Mouse (Mus musculus): ENCODE measurements at regions not wholly inside any gene's neighbourhood (a gene's known extent, or its start where the extent isn't known, plus 50 kb on each side); places are given as distances from the start of the nearest gene placed in this dataset.
A peak's percentile ranks its signal among the peaks of the same experiment; 100 is the strongest.

DNA sequence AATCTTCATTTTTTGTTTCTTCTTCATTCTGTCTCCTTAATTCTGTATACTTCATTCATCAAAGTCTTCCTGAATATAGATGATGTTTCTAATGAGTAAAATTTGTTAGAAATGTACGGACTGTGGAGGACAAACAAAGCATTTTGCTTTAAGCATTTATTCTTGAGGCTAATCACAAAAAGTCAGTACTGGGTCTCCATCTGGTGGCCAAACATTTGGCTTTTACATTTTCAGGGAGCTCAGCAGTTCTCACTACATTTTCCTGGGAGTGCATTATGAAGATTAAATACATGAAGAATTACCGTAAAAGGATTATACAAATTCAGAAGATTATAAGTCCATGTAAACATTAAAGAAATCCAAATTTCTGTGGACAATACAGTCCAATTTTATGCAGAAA is 123.6 kb upstream of the Apob start:
- ATAC-seq: no peak
- no peak overlapping the region for H3K9ac ChIP-seq
- H3K27ac ChIP-seq: no peak overlapping the region
- H3K9me3 ChIP-seq: no peaks in the 10 kb centered on the region
- H3K27me3 ChIP-seq (replicated peaks): no peaks in the 10 kb centered on the region
- no peaks in the 10 kb centered on the region for H3K36me3 ChIP-seq
- H3K4me1 ChIP-seq (replicated peaks): no peaks in the 10 kb centered on the region
- no peak overlapping the region for H3K4me3 ChIP-seq (replicated peaks)
- WGBS: 48% methylated on average over 2 of the region's 2 CpGs
- no peak overlapping the region for H3K4me2 ChIP-seq (replicated peaks)

DNA sequence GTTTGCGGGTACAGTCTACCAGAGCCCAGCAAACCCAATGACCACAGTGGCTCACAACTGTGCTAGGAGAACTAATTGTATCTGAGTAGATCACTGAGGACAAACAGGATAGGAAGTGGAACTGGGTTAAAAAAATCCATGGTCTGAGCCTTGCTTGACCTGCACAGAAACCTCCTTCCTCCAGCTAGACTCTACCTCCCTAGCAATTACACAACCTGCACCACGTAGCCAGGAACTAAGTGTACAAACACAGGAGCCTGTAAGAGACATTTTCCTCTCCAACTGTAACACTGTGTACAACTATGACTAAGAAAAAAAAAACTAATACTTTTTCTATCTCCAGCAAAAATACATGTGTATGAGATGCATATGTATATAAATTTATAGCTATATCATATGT is 121.8 kb upstream of the Apob start:
- Histone ChIP-seq H3K9ac (no peak overlapping the region), H3K27ac (no peak overlapping the region), H3K4me3 (replicated peaks) (no peak overlapping the region), H3K36me3 (no peaks in the 10 kb centered on the region), H3K9me3 (no peaks in the 10 kb centered on the region), H3K27me3 (replicated peaks) (no peaks in the 10 kb centered on the region), H3K4me1 (replicated peaks) (no peaks in the 10 kb centered on the region), H3K4me2 (replicated peaks) (no peak overlapping the region)
- WGBS: 83% methylated on average over 2 of the region's 2 CpGs
- ATAC-seq: no peak

DNA sequence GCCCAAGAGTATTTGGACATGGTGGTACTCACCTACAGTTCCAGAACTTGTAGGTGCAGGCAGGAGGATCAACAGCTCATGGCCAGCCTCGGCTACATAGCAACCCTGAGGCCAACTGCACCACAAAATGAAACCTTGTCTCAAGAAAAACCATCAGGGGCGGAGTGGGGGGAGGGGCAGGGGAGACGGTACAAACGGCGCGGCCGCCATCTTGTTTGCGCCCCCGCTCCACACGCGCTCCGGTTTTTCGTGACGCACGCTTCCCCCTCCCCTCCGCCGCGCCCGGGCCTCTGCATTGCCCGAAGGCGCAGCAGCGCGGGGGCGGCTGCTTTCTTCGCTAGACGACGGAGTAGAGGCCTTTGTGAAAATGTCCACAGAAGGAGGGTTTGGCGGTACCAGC is 117.9 kb upstream of the Apob start:
- Histone ChIP-seq H3K27ac (no peak overlapping the region), H3K4me1 (replicated peaks) (no peaks in the 10 kb centered on the region), H3K9ac (no peak overlapping the region), H3K4me3 (replicated peaks) (no peak overlapping the region), H3K36me3 (no peaks in the 10 kb centered on the region), H3K9me3 (no peaks in the 10 kb centered on the region), H3K27me3 (replicated peaks) (no peaks in the 10 kb centered on the region), H3K4me2 (replicated peaks) (no peak overlapping the region)
- ATAC-seq: no peak
- WGBS: 90% methylated on average over 28 of the region's 28 CpGs

DNA sequence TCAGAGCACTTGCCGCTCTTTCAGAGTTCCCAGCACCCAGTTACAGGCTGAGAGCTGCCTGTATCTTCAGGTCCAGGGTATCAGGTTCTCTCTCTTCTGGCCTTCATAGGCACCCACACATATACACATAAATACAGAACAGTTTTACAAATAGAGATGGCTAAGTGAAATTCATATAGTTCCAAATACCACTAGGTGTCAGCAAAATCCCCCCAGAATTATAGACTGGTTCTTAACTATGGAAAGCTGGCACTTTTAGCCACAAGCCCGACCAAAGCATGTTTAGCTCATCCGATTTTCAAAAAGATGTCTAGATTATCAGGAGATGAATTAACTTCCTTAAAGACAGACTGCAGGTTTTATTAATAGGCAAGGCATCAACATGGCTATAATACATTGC is 107.4 kb upstream of the Apob start:
- no peaks in the 10 kb centered on the region for H3K4me1 ChIP-seq (replicated peaks)
- H3K4me2 ChIP-seq (replicated peaks): no peak overlapping the region
- WGBS: 53% methylated on average over 3 of the region's 3 CpGs
- no peak for ATAC-seq
- H3K36me3 ChIP-seq: no peaks in the 10 kb centered on the region
- H3K27me3 ChIP-seq (replicated peaks): no peaks in the 10 kb centered on the region
- H3K27ac ChIP-seq: no peak overlapping the region
- H3K4me3 ChIP-seq (replicated peaks): no peak overlapping the region
- no peak overlapping the region for H3K9ac ChIP-seq
- no peaks in the 10 kb centered on the region for H3K9me3 ChIP-seq

DNA sequence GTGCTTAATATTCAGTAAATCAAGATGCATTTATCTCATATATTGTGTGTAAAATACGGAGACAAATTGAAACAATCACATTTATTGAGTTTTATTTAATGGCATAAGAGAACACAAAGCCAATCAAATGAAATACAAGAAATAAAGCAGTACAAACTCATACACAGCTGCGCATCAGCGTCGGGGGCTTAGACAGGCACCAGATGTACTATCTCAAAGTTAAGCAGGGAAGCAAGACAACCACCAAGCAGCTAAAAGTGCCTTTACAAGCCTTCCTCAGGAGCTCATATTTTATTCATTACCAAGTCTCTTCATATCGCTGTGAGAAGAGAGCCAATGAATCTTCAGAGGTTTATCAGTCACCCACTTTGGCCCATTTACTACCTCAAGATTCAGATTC is 107.0 kb upstream of the Apob start:
- ATAC-seq: no peak
- H3K27me3 ChIP-seq (replicated peaks): no peaks in the 10 kb centered on the region
- H3K27ac ChIP-seq: no peak overlapping the region
- H3K36me3 ChIP-seq: no peaks in the 10 kb centered on the region
- no peaks in the 10 kb centered on the region for H3K9me3 ChIP-seq
- 54% methylated on average over 5 of the region's 5 CpGs for WGBS
- no peak overlapping the region for H3K4me2 ChIP-seq (replicated peaks)
- no peak overlapping the region for H3K4me3 ChIP-seq (replicated peaks)
- no peaks in the 10 kb centered on the region for H3K4me1 ChIP-seq (replicated peaks)
- no peak overlapping the region for H3K9ac ChIP-seq

DNA sequence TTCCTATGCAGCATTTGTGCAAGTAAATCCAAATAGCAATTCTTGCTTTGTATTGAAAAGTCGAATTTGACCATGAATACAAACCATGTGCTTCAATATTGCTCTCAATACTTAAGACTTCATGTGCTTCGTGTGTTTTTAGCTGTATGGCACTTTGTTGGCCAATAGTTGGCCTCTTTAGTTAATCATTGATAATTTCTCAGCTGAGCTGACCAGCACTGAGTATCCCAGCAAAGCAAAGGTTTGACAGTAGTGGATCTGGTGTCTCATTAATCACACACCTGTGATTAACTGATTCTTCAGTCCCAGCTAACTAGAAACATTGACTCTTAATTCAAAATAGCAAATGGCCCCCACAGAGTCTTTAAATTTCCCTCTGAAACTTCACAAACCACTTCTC is 102.0 kb upstream of the Apob start:
- Histone ChIP-seq H3K4me2 (replicated peaks) (no peak overlapping the region), H3K27ac (no peak overlapping the region), H3K36me3 (no peaks in the 10 kb centered on the region), H3K9me3 (no peaks in the 10 kb centered on the region), H3K4me3 (replicated peaks) (no peak overlapping the region), H3K9ac (no peak overlapping the region), H3K27me3 (replicated peaks) (no peaks in the 10 kb centered on the region), H3K4me1 (replicated peaks) (no peaks in the 10 kb centered on the region)
- ATAC-seq: no peak
- WGBS: 51% methylated on average over 2 of the region's 2 CpGs

DNA sequence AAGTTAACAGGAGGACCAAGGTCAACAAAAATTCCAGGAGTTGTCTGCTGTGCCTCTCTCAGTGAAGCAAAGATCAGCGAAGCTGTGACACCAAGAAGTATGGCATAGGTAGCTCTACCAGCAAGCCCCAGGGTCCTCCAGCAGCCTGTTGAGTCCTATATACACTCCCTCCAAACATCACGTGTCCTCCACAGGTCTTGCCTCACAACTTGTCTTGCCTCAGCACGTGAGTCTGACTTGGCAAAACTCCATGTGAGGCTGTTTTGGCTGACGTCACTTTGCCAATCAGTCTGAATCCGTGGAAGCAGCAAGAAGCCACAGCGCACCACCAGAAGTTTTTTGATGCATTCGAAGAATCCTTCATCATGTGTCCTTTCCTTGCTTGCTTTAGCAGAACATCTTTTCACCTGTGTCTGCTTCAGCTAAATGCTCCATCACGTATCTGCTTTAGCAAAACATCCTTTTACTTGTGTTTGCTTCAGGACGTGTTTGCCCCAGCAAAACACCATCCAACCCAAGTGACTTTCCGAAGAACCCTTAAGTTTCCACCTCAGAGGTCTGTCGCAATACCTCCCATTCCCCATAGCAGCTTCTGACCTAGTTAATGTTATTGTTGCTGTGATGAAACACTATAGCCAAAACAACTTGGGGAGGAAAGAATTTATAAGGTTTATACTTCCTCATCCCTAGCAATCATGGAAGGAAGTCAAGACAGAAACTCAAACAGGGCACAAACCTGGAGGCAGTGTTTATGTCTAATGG is 101.0 kb upstream of the Apob start:
- H3K9me3 ChIP-seq: no peaks in the 10 kb centered on the region
- 84% methylated on average over 11 of the region's 11 CpGs for WGBS
- no peak overlapping the region for H3K4me3 ChIP-seq (replicated peaks)

DNA sequence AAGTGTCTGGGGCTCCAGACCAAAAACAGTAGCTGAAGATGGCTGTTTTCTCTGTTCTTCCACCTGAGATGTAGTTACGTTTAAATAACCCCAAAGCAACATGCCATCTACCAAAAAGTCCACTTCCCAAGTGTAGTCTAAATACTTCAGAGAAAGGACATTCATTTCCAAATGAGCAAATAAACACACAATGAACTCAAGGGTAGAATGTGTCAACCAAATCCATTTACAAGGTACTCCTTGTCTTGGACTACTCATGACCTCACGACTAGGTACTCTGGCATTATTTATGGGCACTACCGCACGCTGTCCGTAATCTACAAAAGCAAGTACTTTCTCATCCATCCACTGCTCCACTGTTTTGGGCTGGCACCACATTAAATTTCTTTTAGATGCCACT is 98.7 kb upstream of the Apob start:
- H3K27me3 ChIP-seq (replicated peaks): no peaks in the 10 kb centered on the region
- 76% methylated on average over 5 of the region's 5 CpGs for WGBS
- no peak for ATAC-seq
- H3K4me1 ChIP-seq (replicated peaks): no peaks in the 10 kb centered on the region
- H3K36me3 ChIP-seq: no peaks in the 10 kb centered on the region
- no peak overlapping the region for H3K4me3 ChIP-seq (replicated peaks)
- no peak overlapping the region for H3K9ac ChIP-seq
- H3K9me3 ChIP-seq: no peaks in the 10 kb centered on the region
- no peak overlapping the region for H3K27ac ChIP-seq
- H3K4me2 ChIP-seq (replicated peaks): no peak overlapping the region

More for the DNA sequence above, 101.0 kb upstream of the Apob start:
- no peak overlapping the region for H3K27ac ChIP-seq
- H3K36me3 ChIP-seq: no peaks in the 10 kb centered on the region
- no peaks in the 10 kb centered on the region for H3K4me1 ChIP-seq (replicated peaks)
- H3K9ac ChIP-seq: no peak overlapping the region
- H3K4me2 ChIP-seq (replicated peaks): no peak overlapping the region
- H3K27me3 ChIP-seq (replicated peaks): no peaks in the 10 kb centered on the region
- ATAC-seq: no peak

DNA sequence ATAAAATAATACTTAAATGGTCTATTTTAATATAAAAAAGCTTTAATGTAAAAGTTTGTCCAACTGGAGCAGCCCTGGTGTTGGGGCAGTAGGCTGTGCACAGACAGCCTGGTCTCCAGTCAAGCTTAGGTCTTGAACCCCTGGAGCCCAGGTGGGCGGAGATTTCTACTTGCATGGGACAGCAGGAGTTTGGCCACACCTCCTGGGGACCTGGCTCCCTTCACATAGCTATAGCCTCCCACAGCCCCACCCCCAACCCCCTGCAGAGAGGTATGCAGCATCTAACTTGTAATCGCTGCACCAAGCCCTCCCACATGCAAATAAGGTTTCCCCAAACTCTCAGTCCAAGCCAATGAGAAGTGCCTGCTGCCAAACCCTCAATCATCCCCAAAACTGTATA is 81.3 kb upstream of the Apob start:
- Histone ChIP-seq H3K4me3 (replicated peaks) (no peak overlapping the region), H3K4me1 (replicated peaks) (no peaks in the 10 kb centered on the region), H3K9me3 (no peaks in the 10 kb centered on the region), H3K27ac (no peak overlapping the region), H3K9ac (no peak overlapping the region), H3K4me2 (replicated peaks) (no peak overlapping the region), H3K27me3 (replicated peaks) (no peaks in the 10 kb centered on the region), H3K36me3 (no peaks in the 10 kb centered on the region)
- 56% methylated on average over 2 of the region's 2 CpGs for WGBS
- no peak for ATAC-seq

DNA sequence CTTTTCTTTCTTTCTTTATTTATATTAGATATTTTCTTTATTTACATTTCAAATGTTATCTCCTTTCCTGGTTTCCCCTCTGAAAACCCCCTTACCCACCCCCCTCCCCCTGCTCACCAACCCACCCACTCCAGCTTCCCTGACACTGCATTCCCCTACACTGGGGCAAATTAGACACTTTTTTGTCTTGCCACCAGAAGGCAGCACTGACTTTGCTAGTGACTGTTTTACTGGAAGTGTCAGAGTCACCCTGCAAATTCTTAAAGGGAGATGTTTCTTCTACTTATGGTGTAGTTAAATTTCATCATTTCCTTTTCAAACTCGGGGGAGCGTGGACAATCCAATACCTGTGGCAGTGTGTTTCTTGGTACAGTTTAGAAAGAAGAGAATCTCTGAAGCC is 72.1 kb upstream of the Apob start:
- no peak overlapping the region for H3K9ac ChIP-seq
- 81% methylated on average over 2 of the region's 2 CpGs for WGBS
- H3K27me3 ChIP-seq (replicated peaks): no peaks in the 10 kb centered on the region
- no peaks in the 10 kb centered on the region for H3K36me3 ChIP-seq
- no peak overlapping the region for H3K4me2 ChIP-seq (replicated peaks)
- H3K4me1 ChIP-seq (replicated peaks): no peaks in the 10 kb centered on the region; the same call in 1 of the 2 replicates
- no peak overlapping the region for H3K27ac ChIP-seq
- no peaks in the 10 kb centered on the region for H3K9me3 ChIP-seq
- no peak overlapping the region for H3K4me3 ChIP-seq (replicated peaks)
- ATAC-seq: peak; percentile 65; the same call in 1 of the 2 replicates

DNA sequence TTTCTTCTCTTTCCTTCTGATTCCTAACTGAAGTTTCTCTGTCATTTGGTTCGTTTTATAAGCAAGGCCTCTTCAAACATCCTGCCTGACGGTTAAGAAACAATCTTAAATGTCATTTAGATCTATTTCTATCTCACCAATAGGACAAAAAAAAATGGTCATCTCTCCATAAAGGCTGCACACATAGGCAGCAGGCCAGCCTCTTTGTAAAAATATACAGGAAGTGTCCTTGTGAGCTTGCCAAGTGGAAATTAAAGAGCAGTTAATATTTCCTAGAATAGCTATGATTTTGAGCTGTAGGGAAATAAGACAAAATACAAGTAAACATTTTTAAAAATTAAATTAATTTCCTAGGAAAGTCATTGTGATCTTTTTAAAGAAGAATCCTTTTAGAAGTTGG is 70.6 kb upstream of the Apob start:
- H3K4me1 ChIP-seq (replicated peaks): no peaks in the 10 kb centered on the region; the same call in 1 of the 2 replicates
- H3K9ac ChIP-seq: no peak overlapping the region
- H3K4me2 ChIP-seq (replicated peaks): no peak overlapping the region
- H3K9me3 ChIP-seq: no peaks in the 10 kb centered on the region
- no peak for ATAC-seq
- WGBS: 46% methylated on average over 2 of the region's 2 CpGs
- H3K4me3 ChIP-seq (replicated peaks): no peak overlapping the region
- H3K36me3 ChIP-seq: no peaks in the 10 kb centered on the region
- no peak overlapping the region for H3K27ac ChIP-seq
- no peaks in the 10 kb centered on the region for H3K27me3 ChIP-seq (replicated peaks)

DNA sequence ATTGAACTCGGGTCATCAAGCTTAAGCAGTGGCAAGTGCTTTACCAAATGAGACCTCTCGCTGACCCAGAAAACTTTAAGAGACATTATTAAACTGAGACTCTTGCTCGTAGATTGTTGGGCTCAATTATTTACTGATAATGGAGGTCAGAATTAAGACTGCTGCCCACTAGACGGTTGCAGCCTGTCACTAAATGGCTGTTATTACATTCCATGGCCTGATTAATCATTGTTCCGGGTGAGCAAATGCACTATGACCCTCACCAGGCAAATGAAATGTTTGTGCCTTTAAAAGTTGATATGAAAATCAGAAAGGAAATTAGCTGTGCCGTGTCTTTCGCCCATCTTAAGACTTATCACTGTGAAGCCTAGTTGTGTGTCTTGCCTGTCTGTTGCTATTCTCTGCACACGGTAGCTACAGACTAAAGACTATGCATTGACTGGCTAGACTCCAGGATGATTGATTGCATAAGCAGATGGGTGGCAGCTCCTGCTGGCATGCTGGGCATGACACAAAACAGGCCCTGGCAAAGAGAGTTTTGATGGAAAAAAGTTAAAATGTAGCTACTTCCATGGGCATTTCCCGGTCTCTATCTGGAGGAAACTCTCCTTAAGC is 67.6 kb upstream of the Apob start:
- Histone ChIP-seq H3K36me3 (no peaks in the 10 kb centered on the region), H3K27ac (no peak overlapping the region), H3K4me2 (replicated peaks) (no peak overlapping the region), H3K4me3 (replicated peaks) (no peak overlapping the region), H3K9ac (no peak overlapping the region), H3K9me3 (no peaks in the 10 kb centered on the region), H3K27me3 (replicated peaks) (no peaks in the 10 kb centered on the region), H3K4me1 (replicated peaks) (no peaks in the 10 kb centered on the region; the same call in 1 of the 2 replicates)
- 62% methylated on average over 9 of the region's 9 CpGs for WGBS
- ATAC-seq: peak; percentile 41

DNA sequence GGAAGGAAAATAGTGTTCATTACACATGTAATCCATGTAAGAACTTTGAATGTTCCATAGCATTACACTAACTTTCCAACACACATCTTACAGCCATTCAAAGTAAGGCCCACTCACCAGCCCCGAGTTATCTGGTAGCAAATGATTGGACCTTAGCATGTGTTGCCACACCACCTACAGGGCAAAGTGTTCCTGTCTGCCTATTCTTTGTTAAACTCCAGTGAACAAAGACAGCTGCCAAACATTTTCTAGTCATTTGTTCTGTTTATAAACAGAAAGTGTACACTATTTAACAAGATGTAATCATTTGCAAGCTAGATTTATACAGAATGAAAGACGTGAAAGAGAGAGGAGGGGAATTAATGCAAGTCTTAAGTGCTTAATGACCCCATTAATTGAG is 66.9 kb upstream of the Apob start:
- no peak overlapping the region for H3K4me2 ChIP-seq (replicated peaks)
- 45% methylated on average over 2 of the region's 2 CpGs for WGBS
- H3K36me3 ChIP-seq: no peaks in the 10 kb centered on the region
- no peak overlapping the region for H3K27ac ChIP-seq
- H3K27me3 ChIP-seq (replicated peaks): no peaks in the 10 kb centered on the region
- H3K9me3 ChIP-seq: no peaks in the 10 kb centered on the region
- H3K9ac ChIP-seq: no peak overlapping the region
- peak; percentile 73; the same call in 1 of the 2 replicates for ATAC-seq
- H3K4me3 ChIP-seq (replicated peaks): no peak overlapping the region
- no peaks in the 10 kb centered on the region; the same call in 1 of the 2 replicates for H3K4me1 ChIP-seq (replicated peaks)
